Mouse (Mus musculus) bone marrow macrophage, adult 2 months (primary cell): ENCODE measurements around the gene Rcn1. TPM values are rescaled to one million over a fixed set of nuclear protein-coding genes. Genes with fewer than 3 reads are reported as not detected.

Experiments
- H3K27ac ChIP-seq: 2 replicates; pipeline ENCODE4 v1.5.1; 2012; ENCODE audit warnings: low read depth, low read length; ENCODE audit not compliant: insufficient read depth
- H3K4me1 ChIP-seq: 2 replicates; pipeline ENCODE4 v1.6.1; 2012; ENCODE audit warnings: low read length; ENCODE audit not compliant: control insufficient read depth, insufficient read depth
- H3K4me3 ChIP-seq: 2 replicates; pipeline ENCODE4 v1.5.1; 2012; ENCODE audit warnings: mild to moderate bottlenecking, low read length, moderate library complexity; ENCODE audit not compliant: insufficient read depth
- CTCF ChIP-seq: IDR thresholded peaks from 2 replicates; pipeline ENCODE4 v1.5.1; 2012; ENCODE audit warnings: low read depth, mild to moderate bottlenecking, low read length, moderate library complexity
- POLR2A ChIP-seq: IDR thresholded peaks from 2 replicates; pipeline ENCODE4 v1.6.1; 2012; ENCODE audit warnings: mild to moderate bottlenecking, low read depth, low read length, borderline replicate concordance
- polyA plus RNA-seq: library from polyadenylated mRNA; stranded (reverse); fragments of >200 nt; gene quantifications from 2 replicates; pipeline ENCODE4 v1.2.4, GENCODE M21; 2012; ENCODE audit not compliant: missing spikeins, insufficient read depth, insufficient read length

Rcn1 gene
- polyA plus RNA-seq, 1 experiment: 1.3 TPM

- H3K4me1 ChIP-seq: no peaks in the 10 kb centered on the region
- no peak overlapping the region for H3K27ac ChIP-seq
- no peak overlapping the region for H3K4me3 ChIP-seq
- TF ChIP-seq CTCF (no peak), POLR2A (no peak)
Measured at GRCm38 (mm10) chr2:105418629-105419227, 19.6 kb upstream of the Rcn1 start.

- Histone ChIP-seq H3K4me1 (no peaks in the 10 kb centered on the region), H3K4me3 (no peak overlapping the region), H3K27ac (no peak overlapping the region)
- no peak for TF ChIP-seq POLR2A
- TF ChIP-seq CTCF: no peak
Measured at GRCm38 (mm10) chr2:105417663-105418062, 18.5 kb upstream of the Rcn1 start.

- no peak overlapping the region for H3K4me3 ChIP-seq
- H3K27ac ChIP-seq: no peak overlapping the region
- TF ChIP-seq CTCF (no peak), POLR2A (no peak)
- no peaks in the 10 kb centered on the region for H3K4me1 ChIP-seq
Measured at GRCm38 (mm10) chr2:105416660-105417348, 17.7 kb upstream of the Rcn1 start.

GRCm38 (mm10) chr2:105416046-105416659, 17.0 kb upstream of the Rcn1 start:
- no peaks in the 10 kb centered on the region for H3K4me1 ChIP-seq
- TF ChIP-seq CTCF (no peak), POLR2A (no peak)

GRCm38 (mm10) chr2:105414309-105414708, 15.2 kb upstream of the Rcn1 start:
- no peak overlapping the region for H3K27ac ChIP-seq
- H3K4me3 ChIP-seq: no peak overlapping the region
- no peaks in the 10 kb centered on the region for H3K4me1 ChIP-seq
- TF ChIP-seq POLR2A (no peak), CTCF (no peak)

More at GRCm38 (mm10) chr2:105416046-105416659, 17.0 kb upstream of the Rcn1 start:
- Histone ChIP-seq H3K4me3 (no peak overlapping the region), H3K27ac (no peak overlapping the region)

GRCm38 (mm10) chr2:105409253-105409652, 10.1 kb upstream of the Rcn1 start:
- Histone ChIP-seq H3K4me1 (no peaks in the 10 kb centered on the region), H3K4me3 (no peak overlapping the region), H3K27ac (no peak overlapping the region)
- TF ChIP-seq POLR2A: no peak
- no peak for TF ChIP-seq CTCF

GRCm38 (mm10) chr2:105408511-105408910, 9.4 kb upstream of the Rcn1 start:
- Histone ChIP-seq H3K4me3 (no peak overlapping the region), H3K27ac (no peak overlapping the region), H3K4me1 (no peaks in the 10 kb centered on the region)
- TF ChIP-seq CTCF (no peak), POLR2A (no peak)

GRCm38 (mm10) chr2:105402180-105402579, 3.1 kb upstream of the Rcn1 start:
- Histone ChIP-seq H3K4me1 (peaks cover 7% of the 10 kb centered on the region), H3K4me3 (no peak overlapping the region), H3K27ac (no peak overlapping the region)
- TF ChIP-seq CTCF (no peak), POLR2A (no peak)

- no peak overlapping the region for H3K4me3 ChIP-seq
- no peak overlapping the region for H3K27ac ChIP-seq
- H3K4me1 ChIP-seq: peaks cover 7% of the 10 kb centered on the region
- no peak for TF ChIP-seq POLR2A
- TF ChIP-seq CTCF: no peak
Measured at GRCm38 (mm10) chr2:105400558-105400957, 1.4 kb upstream of the Rcn1 start.

- Histone ChIP-seq H3K4me1 (peaks cover 7% of the 10 kb centered on the region), H3K4me3 (peak overlapping the region; percentile 92), H3K27ac (peak overlapping the region; percentile 45)
- TF ChIP-seq POLR2A (no peak), CTCF (no peak)
Measured at GRCm38 (mm10) chr2:105398636-105399084, 459 bp downstream of the Rcn1 start.
